Mouse (Mus musculus): ENCODE data around the gene Chst3.

DNA sequence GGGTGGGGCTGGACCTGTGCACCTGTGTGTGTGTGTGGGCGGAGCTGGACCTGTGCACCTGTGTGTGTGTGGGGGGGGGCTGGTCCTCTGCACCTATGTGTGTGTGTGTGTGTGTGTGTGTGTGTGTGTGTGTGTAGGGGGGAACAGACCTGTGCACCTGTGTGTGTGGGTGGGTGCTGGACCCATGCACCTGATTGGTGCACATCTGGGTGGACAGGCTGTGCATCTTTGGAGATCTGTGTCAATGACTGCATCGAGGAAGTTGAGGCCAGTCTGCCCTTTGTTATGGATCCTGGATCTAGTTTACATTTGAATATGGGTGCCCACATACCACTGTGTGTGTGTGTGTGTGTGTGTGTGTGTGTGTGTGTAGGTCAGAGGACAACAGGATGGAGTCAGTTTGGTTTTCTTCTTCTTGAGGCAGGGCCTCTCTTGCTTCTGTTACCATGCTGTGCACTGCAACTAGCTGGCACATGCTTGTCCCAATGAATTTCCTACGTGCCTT lies 77.4 kb downstream of the Chst3 start:
- TF ChIP-seq CTCF (IDR thresholded peaks at IDR 0.05; ENCODE audit: insufficient read depth, low read depth, low read length) (no peak), POLR2A (IDR thresholded peaks at IDR 0.05; ENCODE audit: insufficient read depth, low read depth, low read length) (no peak)
